Mouse (Mus musculus): ENCODE data around the gene Pdk1.

- TF ChIP-seq CTCF (IDR thresholded peaks at IDR 0.05; ENCODE audit: low read depth): no peak
- TF ChIP-seq EP300 (IDR thresholded peaks at IDR 0.05; ENCODE audit: low read depth): no peak
Measured at GRCm38 (mm10) chr2:71874422-71874821, 1.4 kb downstream of the Pdk1 start.

Measured in liver, postnatal 0 days (tissue).